Mouse (Mus musculus): Measurements from ENCODE around the gene Ccer2. TPM values are rescaled to one million over a fixed set of nuclear protein-coding genes. Genes with fewer than 3 reads are reported as not detected.

Gene Ccer2
- polyA plus RNA-seq, 1 experiment from 2014 or later: not detected

DNA sequence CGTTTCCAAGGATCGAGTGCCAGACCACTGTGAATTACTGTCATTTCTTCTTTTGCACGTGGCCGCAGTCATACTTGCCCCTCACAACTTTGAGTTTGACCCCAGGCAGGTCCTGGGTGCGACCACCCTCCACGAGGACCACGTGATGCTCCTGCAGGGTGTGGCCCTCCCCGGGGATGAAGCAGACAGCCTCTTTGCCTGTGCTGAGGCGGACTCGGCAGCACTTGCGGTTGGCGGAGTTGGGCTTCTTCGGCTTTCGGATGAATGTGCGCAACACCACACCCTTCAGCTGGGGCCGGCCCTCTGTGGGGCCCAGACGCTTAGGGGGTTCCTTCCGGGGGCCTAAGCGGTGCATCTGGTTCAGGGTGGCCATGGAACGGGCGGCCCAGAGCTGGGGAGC is 16.1 kb upstream of the Ccer2 start:
- no peak overlapping the region for H3K27ac ChIP-seq (ENCODE audit: low read length)
- no peak overlapping the region for H3K9ac ChIP-seq (ENCODE audit: low read depth, low read length)
- no peaks in the 10 kb centered on the region for H3K36me3 ChIP-seq (ENCODE audit: control insufficient read depth, insufficient read depth)
- no peak overlapping the region for H3K4me3 ChIP-seq (ENCODE audit: low read depth, low read length)
- H3K4me1 ChIP-seq (ENCODE audit: control insufficient read depth, low read depth, low read length): peaks cover 12% of the 10 kb centered on the region
- no peaks in the 10 kb centered on the region for H3K9me3 ChIP-seq (replicated peaks; ENCODE audit: control insufficient read depth, low read length)
- ATAC-seq (ENCODE audit: low read depth): no peak
- H3K27me3 ChIP-seq (ENCODE audit: control insufficient read depth, insufficient read depth, low read depth, low read length): no peaks in the 10 kb centered on the region
- no peak overlapping the region for H3K4me2 ChIP-seq (ENCODE audit: low read depth, low read length)
- 90% methylated on average over 21 of the region's 21 CpGs for WGBS (ENCODE audit: insufficient replicate concordance)

DNA sequence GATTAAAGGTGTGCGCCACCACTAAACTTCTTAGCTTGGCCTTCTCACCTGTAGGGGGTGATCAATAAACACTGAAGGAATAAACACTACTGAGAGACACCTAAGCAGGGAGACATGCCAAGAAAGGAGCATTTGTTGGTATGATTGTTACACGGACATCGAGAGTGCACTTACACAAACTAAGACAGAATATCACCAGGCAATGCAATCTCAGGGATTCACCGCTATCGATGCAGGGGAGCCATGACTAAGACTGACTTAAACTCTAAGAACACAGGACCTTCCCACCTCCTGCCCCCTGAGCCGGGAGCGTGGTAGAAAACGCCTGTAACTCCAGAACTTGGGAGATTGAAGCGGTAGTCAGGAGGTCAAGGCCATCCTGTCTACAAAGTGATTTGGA is 15.0 kb upstream of the Ccer2 start:
- Histone ChIP-seq H3K27me3 (ENCODE audit: control insufficient read depth, insufficient read depth, low read depth, low read length) (no peaks in the 10 kb centered on the region), H3K4me3 (ENCODE audit: low read depth, low read length) (peak overlapping the region; percentile 67), H3K4me2 (ENCODE audit: low read depth, low read length) (peak overlapping the region; percentile 67), H3K9me3 (replicated peaks; ENCODE audit: control insufficient read depth, low read length) (no peaks in the 10 kb centered on the region), H3K36me3 (ENCODE audit: control insufficient read depth, insufficient read depth) (no peaks in the 10 kb centered on the region), H3K9ac (ENCODE audit: low read depth, low read length) (peak overlapping the region; percentile 74), H3K27ac (ENCODE audit: low read length) (no peak overlapping the region; the same call in 1 of the 2 replicates), H3K4me1 (ENCODE audit: control insufficient read depth, low read depth, low read length) (peaks cover 12% of the 10 kb centered on the region)
- ATAC-seq (ENCODE audit: low read depth): no peak
- 37% methylated on average over 9 of the region's 9 CpGs for WGBS (ENCODE audit: insufficient replicate concordance)

DNA sequence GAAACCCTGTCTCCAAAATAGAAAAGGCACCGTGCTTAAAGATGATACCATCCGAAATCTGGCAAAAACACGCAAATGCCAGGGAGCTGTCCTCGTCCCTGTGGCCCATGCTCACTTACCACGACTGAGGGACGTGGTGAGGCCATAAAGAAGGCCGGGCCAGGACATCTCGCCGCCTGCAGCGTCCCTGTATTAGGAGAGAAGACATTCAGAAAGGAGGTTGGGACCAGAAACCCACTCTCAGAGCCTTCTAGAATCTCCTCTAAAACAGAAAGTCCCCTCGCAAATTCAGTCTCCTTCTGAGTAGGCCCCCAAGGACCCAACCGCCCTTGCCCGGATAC is 14.6 kb upstream of the Ccer2 start:
- Histone ChIP-seq H3K27me3 (ENCODE audit: control insufficient read depth, insufficient read depth, low read depth, low read length) (no peaks in the 10 kb centered on the region), H3K4me2 (ENCODE audit: low read depth, low read length) (peak overlapping the region; percentile 67), H3K4me3 (ENCODE audit: low read depth, low read length) (peak overlapping the region; percentile 67), H3K36me3 (ENCODE audit: control insufficient read depth, insufficient read depth) (no peaks in the 10 kb centered on the region), H3K27ac (ENCODE audit: low read length) (peak overlapping the region; percentile 42), H3K4me1 (ENCODE audit: control insufficient read depth, low read depth, low read length) (peaks cover 12% of the 10 kb centered on the region), H3K9me3 (replicated peaks; ENCODE audit: control insufficient read depth, low read length) (no peaks in the 10 kb centered on the region), H3K9ac (ENCODE audit: low read depth, low read length) (peak overlapping the region; percentile 74)
- ATAC-seq (ENCODE audit: low read depth): no peak
- WGBS (ENCODE audit: insufficient replicate concordance): 0% methylated on average over 13 of the region's 13 CpGs

DNA sequence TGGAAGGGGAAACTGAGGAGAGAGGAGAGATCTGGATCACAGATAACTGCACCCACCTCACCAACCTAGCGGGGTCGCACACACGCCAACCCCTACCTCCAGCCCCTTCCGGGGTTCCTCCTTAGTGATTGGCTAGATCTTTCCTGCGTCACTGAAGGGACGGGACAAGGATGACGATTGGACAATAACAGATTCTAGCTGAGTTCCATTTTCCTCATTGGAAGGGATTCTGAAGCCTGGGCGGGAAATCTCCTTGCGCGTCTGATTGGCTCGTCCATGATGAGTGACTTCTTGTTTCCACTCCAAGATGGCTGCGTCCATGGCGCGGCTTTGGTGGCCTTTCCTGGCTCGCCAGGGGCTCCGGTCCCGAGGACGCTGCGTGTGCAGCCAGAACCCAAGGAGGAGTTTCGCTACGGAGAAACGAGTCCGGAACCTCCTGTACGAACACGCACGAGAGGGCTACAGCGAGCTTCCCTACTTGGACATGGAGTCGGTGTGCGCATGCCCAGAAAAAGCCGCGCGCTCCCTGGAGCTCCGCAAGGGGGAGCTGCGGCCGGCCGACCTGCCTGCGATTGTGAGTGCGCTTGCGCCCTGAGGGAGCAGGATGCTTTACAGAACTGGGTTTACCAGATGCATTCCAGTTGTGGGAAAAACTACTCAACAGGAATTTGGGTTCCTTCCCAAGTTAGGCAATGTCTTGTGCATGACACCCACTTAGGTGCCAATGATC is 14.1 kb upstream of the Ccer2 start, which contains the start of the genes Mrps12 and Sars2:
Gene Mrps12, minus strand, starts transcription at position 112 of the 730 bp plus-strand sequence.
Gene Sars2, plus strand, starts transcription at position 284 of the 730 bp plus-strand sequence.
- peak; percentile 96 for ATAC-seq (ENCODE audit: low read depth)
- Histone ChIP-seq H3K9ac (ENCODE audit: low read depth, low read length) (peak within 1 kb of the TSS; percentile 74), H3K4me3 (ENCODE audit: low read depth, low read length) (peak within 1 kb of the TSS; percentile 67), H3K9me3 (replicated peaks; ENCODE audit: control insufficient read depth, low read length) (no peaks in the 10 kb centered on the region), H3K36me3 (ENCODE audit: control insufficient read depth, insufficient read depth) (no peaks in the 10 kb centered on the region), H3K27me3 (ENCODE audit: control insufficient read depth, insufficient read depth, low read depth, low read length) (no peaks in the 10 kb centered on the region), H3K4me1 (ENCODE audit: control insufficient read depth, low read depth, low read length) (peaks cover 12% of the 10 kb centered on the region), H3K27ac (ENCODE audit: low read length) (peak within 1 kb of the TSS; percentile 71), H3K4me2 (ENCODE audit: low read depth, low read length) (peak within 1 kb of the TSS; percentile 67)
- WGBS (ENCODE audit: insufficient replicate concordance): under 1% methylated on average over 39 of the region's 39 CpGs

DNA sequence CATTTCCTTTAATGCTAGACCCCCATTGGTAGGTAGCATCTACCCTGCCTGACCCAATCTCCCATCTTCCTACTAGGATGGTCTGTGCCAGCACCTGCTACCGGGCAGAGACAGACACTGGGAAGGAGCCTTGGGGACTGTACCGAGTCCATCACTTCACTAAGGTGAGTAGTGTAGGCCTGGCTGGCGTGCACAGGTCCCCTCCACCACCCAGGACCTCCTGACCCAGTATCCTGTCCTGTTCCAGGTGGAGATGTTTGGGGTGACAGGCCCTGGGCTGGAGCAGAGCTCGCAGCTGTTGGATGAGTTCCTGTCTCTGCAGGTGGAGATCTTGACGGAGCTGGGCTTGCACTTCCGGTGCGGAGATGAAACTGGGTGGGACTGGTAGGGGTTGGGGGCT is 6.0 kb upstream of the Ccer2 start:
- WGBS (ENCODE audit: insufficient replicate concordance): 76% methylated on average over 7 of the region's 7 CpGs

DNA sequence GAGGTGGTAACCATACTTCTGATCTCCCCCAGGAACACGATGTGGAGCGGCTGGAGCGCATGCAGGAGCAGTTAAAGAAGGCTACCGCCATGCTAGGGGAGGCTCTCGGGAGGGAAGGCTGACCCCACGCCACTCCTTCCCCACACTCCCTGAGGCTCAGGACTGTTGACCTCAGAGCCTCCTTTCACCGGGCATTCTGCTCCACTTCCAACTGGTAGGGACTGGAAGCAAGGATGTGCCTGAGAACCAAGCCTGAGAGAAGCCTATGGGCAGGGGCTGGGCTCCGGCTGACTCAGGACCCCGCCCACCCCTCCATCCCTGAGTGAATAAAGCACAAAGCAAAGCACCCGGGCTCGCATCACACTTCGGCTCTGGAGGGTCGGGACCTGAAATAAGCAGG is 2.6 kb downstream of the Ccer2 start:
- Histone ChIP-seq H3K9ac (ENCODE audit: low read depth, low read length) (no peak overlapping the region), H3K4me2 (ENCODE audit: low read depth, low read length) (no peak overlapping the region), H3K27me3 (ENCODE audit: control insufficient read depth, insufficient read depth, low read depth, low read length) (peaks cover 15% of the 10 kb centered on the region), H3K9me3 (replicated peaks; ENCODE audit: control insufficient read depth, low read length) (no peaks in the 10 kb centered on the region), H3K27ac (ENCODE audit: low read length) (no peak overlapping the region), H3K36me3 (ENCODE audit: control insufficient read depth, insufficient read depth) (peaks cover 12% of the 10 kb centered on the region), H3K4me1 (ENCODE audit: control insufficient read depth, low read depth, low read length) (no peaks in the 10 kb centered on the region), H3K4me3 (ENCODE audit: low read depth, low read length) (no peak overlapping the region)
- ATAC-seq (ENCODE audit: low read depth): no peak
- 81% methylated on average over 13 of the region's 13 CpGs for WGBS (ENCODE audit: insufficient replicate concordance)

More for the DNA sequence above, 6.0 kb upstream of the Ccer2 start:
- Histone ChIP-seq H3K9ac (ENCODE audit: low read depth, low read length) (no peak overlapping the region), H3K4me2 (ENCODE audit: low read depth, low read length) (no peak overlapping the region), H3K27me3 (ENCODE audit: control insufficient read depth, insufficient read depth, low read depth, low read length) (no peaks in the 10 kb centered on the region), H3K4me1 (ENCODE audit: control insufficient read depth, low read depth, low read length) (no peaks in the 10 kb centered on the region), H3K27ac (ENCODE audit: low read length) (no peak overlapping the region), H3K9me3 (replicated peaks; ENCODE audit: control insufficient read depth, low read length) (no peaks in the 10 kb centered on the region), H3K4me3 (ENCODE audit: low read depth, low read length) (no peak overlapping the region), H3K36me3 (ENCODE audit: control insufficient read depth, insufficient read depth) (no peaks in the 10 kb centered on the region)
- ATAC-seq (ENCODE audit: low read depth): no peak

DNA sequence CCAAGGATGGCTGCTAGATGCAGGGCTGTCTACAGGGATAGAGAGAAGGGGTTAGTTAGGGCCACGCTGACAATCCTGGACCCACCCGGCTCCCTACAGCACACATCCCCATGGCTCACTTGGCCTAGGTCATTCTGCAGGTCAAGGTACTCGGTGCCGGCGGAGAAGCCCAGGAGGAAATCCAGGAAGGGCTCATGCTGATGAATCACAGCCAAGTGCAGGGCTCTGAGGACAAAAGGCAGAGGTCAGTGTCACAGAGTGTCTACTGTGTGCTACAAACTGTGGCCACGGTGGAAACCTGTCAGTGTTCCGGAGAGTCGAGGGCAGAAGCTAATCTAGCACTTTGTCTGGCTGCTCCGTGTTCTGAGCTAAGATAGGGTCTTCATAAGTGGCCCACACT is 5.9 kb downstream of the Ccer2 start:
- H3K4me3 ChIP-seq (ENCODE audit: low read depth, low read length): no peak overlapping the region
- no peaks in the 10 kb centered on the region for H3K9me3 ChIP-seq (replicated peaks; ENCODE audit: control insufficient read depth, low read length)
- no peak overlapping the region for H3K4me2 ChIP-seq (ENCODE audit: low read depth, low read length)
- ATAC-seq (ENCODE audit: low read depth): no peak
- 85% methylated on average over 9 of the region's 9 CpGs for WGBS (ENCODE audit: insufficient replicate concordance)
- H3K27ac ChIP-seq (ENCODE audit: low read length): no peak overlapping the region
- H3K36me3 ChIP-seq (ENCODE audit: control insufficient read depth, insufficient read depth): peaks cover 12% of the 10 kb centered on the region
- peaks cover 6% of the 10 kb centered on the region for H3K4me1 ChIP-seq (ENCODE audit: control insufficient read depth, low read depth, low read length)
- H3K27me3 ChIP-seq (ENCODE audit: control insufficient read depth, insufficient read depth, low read depth, low read length): no peaks in the 10 kb centered on the region
- no peak overlapping the region for H3K9ac ChIP-seq (ENCODE audit: low read depth, low read length)

DNA sequence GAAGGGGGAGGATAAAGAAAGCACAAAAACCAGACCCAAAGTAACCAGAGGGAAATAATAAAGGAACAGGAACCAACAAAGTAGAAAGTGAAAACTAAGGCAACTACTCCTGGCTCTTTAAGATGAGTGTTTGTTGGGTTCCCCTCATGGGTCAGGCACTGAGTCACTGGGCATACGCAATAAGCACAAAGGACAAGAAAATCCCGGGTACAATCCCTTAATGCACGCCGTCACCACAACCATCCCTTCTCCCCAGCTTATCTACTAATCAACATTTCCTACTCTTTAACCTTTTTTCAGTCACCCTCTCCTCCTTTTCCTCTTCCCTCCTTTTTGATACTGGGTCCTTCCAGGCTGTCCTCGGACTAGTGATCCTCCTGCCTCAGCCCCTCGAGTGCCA is 9.2 kb downstream of the Ccer2 start:
- Histone ChIP-seq H3K4me3 (ENCODE audit: low read depth, low read length) (peak overlapping the region; percentile 88), H3K9ac (ENCODE audit: low read depth, low read length) (no peak overlapping the region), H3K4me1 (ENCODE audit: control insufficient read depth, low read depth, low read length) (peaks cover 26% of the 10 kb centered on the region), H3K9me3 (replicated peaks; ENCODE audit: control insufficient read depth, low read length) (no peaks in the 10 kb centered on the region), H3K27me3 (ENCODE audit: control insufficient read depth, insufficient read depth, low read depth, low read length) (no peaks in the 10 kb centered on the region), H3K36me3 (ENCODE audit: control insufficient read depth, insufficient read depth) (peaks cover 7% of the 10 kb centered on the region), H3K27ac (ENCODE audit: low read length) (no peak overlapping the region), H3K4me2 (ENCODE audit: low read depth, low read length) (peak overlapping the region; percentile 76)
- no peak for ATAC-seq (ENCODE audit: low read depth)
- WGBS (ENCODE audit: insufficient replicate concordance): 59% methylated on average over 6 of the region's 6 CpGs

DNA sequence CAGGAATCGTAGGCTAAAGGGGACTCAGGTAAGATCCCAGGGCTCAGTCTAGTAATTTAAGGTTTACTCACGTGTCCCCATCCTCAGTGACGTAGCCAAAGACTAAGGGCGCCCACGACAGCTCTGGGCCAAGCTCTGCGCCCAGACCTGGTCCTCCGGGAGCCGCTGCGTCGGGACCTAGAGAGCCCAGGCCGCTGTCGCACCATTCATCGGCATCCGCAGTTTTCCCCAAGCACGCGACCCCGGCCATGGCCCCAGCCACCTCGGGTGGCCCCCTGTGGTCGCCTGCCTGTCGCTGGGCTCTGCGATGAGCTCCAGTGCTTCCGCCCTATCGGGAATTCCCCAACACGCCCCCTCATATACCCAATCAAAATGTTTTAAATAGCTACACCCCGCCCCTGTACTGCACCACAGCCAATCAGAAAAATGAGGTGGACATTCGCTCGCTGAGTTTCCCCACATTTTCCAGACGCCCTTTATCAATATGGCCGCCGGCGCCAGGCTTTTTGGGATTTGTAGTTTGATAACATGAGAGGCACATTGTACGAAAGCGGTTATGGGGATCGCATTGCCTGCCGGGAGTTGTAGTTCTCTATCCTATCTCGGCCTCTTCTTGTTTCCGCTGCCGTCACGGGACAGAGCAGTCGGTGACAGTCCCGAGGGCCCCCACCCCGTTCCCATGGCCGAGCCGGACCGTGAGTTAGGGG is 10.4 kb downstream of the Ccer2 start, which contains the start of gene Sirt2:
Gene Sirt2, plus strand, starts transcription at position 563 of the 707 bp plus-strand sequence.
- WGBS (ENCODE audit: insufficient replicate concordance): under 1% methylated on average over 45 of the region's 45 CpGs

More for the DNA sequence above, 10.4 kb downstream of the Ccer2 start, which contains the start of gene Sirt2:
- H3K27me3 ChIP-seq (ENCODE audit: control insufficient read depth, insufficient read depth, low read depth, low read length): no peaks in the 10 kb centered on the region
- H3K9ac ChIP-seq (ENCODE audit: low read depth, low read length): peak within 1 kb of the TSS; percentile 74
- H3K4me1 ChIP-seq (ENCODE audit: control insufficient read depth, low read depth, low read length): peaks cover 34% of the 10 kb centered on the region
- no peaks in the 10 kb centered on the region for H3K9me3 ChIP-seq (replicated peaks; ENCODE audit: control insufficient read depth, low read length)
- H3K4me3 ChIP-seq (ENCODE audit: low read depth, low read length): peak within 1 kb of the TSS; percentile 88
- peak; percentile 96 for ATAC-seq (ENCODE audit: low read depth)
- peaks cover 4% of the 10 kb centered on the region for H3K36me3 ChIP-seq (ENCODE audit: control insufficient read depth, insufficient read depth)
- H3K27ac ChIP-seq (ENCODE audit: low read length): peak within 1 kb of the TSS; percentile 68; the same call in 1 of the 2 replicates
- H3K4me2 ChIP-seq (ENCODE audit: low read depth, low read length): peak within 1 kb of the TSS; percentile 89

Measured in liver, embryonic 16.5 days (tissue).